Mouse (Mus musculus) G1E (cell line): ENCODE data around the gene AI481877.

ENCODE experiments used
- CTCF ChIP-seq: IDR thresholded peaks from 2 replicates; pipeline ENCODE4 v1.5.1; 2012; ENCODE audit warnings: low read depth, low read length, inconsistent platforms, mixed read lengths
- GATA1 ChIP-seq: IDR thresholded peaks from 2 replicates; pipeline ENCODE4 v1.6.1; 2012; ENCODE audit warnings: borderline replicate concordance, low read length, inconsistent platforms, mixed read lengths
- GATA2 ChIP-seq: IDR thresholded peaks from 2 replicates; pipeline ENCODE4 v1.6.1; 2012; ENCODE audit warnings: low read depth, low read length, inconsistent platforms, borderline replicate concordance
- POLR2AphosphoS5 ChIP-seq: IDR thresholded peaks from 2 replicates; pipeline ENCODE4 v1.6.1; 2012; ENCODE audit warnings: low read depth, low read length, inconsistent platforms; ENCODE audit not compliant: insufficient replicate concordance

GRCm38 (mm10) chr4:59040397-59041287 is 98.1 kb downstream of the AI481877 start:
- TF ChIP-seq CTCF (no peak), POLR2AphosphoS5 (no peak), GATA1 (no peak), GATA2 (no peak)
